Mouse (Mus musculus) megakaryocyte progenitor cell, adult 5-6 weeks (primary cell): ENCODE measurements around the gene Zfp324. TPM values are rescaled to one million over a fixed set of nuclear protein-coding genes. Genes with fewer than 3 reads are reported as not detected.

Experiments used
- ATAC-seq: replicated peaks from 2 replicates; pipeline ENCODE4 v1.8.0; 2016; ENCODE audit warnings: mild to moderate bottlenecking, moderate TSS enrichment, inconsistent platforms; ENCODE audit not compliant: poor library complexity
- total RNA-seq, 2 experiments: library from RNA; stranded (forward) in 1 of 2; stranded (reverse) in 1 of 2; fragments of 157-497, 149-512 nt in 1 of 2; fragments of 200-1000 nt in 1 of 2; gene quantifications; 2 replicates each; pipeline versions ENCODE4 v1.2.3 to v1.2.4; 2015 to 2017

The Zfp324 gene
- total RNA-seq, 2 experiments from 2014 or later = 3.9 to 8.5 TPM

DNA sequence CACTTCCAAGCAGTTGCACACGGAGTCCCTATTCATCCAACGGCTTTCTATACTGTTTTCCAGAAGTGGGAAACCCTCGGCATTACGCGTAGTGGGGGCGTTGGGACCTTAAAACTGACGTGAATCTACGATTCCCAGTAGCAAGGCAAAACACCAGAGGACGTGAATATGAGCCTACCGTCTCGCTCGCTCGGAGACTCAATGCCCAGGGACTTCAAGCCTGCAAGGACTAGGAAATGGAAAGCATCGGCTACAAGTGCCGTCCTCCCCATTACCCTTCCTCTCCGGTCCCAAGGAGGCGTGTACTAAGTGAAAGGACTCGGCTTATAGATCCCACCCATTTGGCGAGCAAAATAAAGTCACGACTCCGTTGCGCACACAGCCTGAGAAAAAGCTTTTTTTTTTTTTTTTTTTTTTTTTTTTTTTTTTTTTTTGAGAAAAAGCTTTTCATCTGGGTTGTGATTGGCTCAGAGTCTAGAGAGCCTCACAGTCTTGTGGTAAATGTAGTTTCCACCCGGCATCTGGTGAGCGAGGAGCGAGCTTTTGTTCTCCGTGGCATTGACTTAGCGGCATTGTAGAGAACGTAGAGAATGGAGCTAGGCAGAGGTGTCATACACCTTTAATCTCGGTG is 4.0 kb upstream of the Zfp324 start:
- ATAC-seq = peak; percentile 66

DNA sequence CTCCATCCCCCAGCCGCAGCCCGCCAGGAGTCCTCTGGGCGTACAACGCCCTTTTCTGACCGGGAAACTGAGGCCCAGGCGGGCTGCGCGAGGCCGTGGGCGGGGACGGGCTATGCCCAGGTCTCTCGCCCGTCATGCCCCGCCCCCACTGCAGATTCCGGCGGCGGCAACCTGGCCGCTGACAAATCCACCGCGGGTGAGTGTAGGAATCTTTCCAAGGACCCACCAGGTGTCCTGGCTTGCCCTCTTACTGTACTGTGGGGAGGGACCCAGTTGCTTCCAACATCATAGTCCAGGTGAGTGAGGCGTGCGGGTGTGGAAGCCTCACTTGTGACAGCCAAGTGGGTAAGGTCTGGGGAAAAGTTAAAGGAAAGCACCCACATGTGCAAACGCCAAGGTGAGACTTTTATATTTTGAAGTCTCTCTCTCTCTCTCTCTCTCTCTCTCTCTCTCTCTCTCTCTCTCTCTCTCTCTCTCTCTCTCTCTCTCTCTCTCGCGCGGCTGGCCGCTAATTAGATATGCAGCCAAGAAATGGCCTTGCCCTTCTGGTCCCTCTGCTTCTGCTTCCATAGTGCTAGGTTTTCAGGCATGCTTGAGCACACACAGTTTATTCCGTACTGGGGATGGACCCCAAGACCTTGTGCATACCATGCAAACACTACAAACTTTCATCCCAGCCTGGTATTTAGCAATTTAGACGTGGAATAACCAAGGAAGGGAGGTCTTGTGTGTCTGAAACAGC is 637 bp downstream of the Zfp324 start:
- ATAC-seq = peak; percentile 40

DNA sequence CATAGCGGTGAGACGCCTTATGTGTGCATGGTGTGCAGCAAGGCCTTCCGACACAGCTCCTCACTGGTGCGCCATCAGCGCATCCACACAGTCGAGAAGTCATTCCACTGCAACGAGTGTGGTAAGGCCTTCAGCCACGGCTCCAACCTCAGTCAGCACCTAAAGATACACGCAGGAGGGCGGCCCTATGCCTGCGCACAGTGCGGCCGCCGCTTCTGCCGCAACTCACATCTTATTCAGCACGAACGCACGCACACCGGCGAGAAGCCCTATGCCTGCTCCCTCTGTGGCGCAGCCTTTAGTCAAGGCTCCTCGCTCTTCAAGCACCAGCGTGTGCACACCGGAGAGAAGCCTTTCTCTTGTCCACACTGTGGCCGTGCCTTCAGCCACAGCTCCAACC is 5.3 kb downstream of the Zfp324 start:
- ATAC-seq = no peak

DNA sequence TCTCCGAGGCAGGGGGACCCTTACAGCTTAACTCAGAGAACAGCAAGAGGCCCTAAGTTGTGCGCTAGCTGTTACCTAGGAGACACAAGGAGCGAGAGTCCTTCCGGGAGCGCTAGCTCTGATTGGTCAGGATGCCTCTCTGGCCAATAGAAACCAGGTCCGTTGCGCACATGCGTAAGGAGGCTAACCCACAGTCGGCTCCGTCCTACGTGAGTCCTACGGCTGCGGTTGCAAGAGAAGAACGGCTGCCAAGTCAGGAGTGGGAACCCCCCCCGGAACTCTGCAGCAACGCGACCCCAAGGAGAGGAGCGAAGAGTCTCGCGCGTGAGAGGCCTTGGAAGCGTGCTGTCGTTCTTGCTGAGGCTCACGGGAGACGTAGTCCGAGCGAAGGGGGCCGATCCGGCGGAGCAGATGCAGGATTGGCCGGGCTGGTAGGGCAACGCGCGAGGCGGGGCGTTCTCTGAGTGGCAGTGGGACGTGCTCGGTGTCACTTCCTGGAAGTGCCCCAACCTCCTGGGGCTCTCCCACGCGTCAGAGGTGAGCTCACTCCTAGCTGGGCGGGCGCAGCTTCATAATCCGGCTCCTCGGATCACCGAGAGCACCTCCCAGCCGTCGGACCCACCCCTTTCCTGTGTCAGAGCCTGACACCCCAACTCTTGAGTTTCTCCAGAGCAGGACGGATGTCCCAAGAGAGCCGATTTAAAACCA is 12.2 kb downstream of the Zfp324 start, which contains the start of gene Zfp446:
Gene Zfp446, plus strand, starts transcription at position 167 of the 708 bp plus-strand sequence.
- peak; percentile 92 for ATAC-seq

DNA sequence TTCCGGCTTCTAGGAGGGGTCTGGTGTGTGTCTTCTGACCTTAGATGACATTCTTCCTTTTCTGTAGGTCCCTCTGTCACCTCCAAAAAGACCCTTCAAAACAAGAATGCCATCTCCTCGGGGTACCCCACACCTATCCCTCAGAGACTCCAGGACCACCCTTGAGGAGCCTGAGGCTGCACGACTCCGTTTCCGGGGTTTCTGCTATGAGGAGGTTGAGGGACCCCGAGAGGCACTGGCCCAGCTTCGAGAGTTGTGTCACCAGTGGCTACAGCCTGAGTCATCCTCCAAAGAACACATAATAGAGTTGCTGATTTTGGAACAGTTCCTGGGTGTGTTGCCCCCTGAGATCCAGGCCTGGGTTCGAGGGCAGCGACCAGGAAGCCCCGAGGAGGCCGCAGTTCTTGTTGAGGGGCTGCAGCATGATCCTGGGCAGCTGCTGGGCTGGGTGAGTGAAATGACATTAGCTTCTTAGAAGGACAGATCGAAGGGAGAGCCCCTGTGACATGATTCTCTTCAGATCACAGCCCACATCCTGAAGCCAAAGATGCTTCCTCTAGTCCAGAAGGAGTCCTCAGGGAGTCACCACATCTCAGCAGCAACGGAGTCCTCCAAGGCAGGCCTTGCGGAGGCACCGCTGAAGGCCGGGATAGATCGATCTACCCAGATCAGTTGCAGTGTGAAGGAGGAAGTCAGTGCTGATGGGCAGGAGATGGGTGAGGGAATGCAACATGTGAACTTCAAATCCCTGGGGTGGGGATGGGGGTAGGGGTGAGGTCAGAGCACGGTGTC is 13.5 kb downstream of the Zfp324 start:
- ATAC-seq = no peak

DNA sequence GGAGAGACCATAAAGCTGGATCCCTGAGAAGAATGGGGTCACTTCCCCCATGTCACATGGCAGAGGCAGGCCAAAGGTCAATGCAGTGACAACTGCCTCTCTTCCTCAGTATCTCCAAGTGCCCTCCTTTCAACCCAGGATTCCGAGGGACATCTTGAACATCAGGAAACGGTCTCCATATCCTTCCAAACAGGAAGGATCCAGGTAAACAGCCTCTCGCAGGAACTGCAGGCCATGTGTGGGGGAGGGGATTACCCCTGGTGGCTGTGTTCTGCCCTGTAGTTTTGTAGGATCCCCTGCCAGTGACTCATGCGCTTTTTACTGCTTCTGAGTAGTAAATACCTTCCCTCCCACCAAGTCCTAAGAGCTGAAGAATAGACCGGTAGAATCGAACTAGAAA is 14.1 kb downstream of the Zfp324 start:
- no peak for ATAC-seq

DNA sequence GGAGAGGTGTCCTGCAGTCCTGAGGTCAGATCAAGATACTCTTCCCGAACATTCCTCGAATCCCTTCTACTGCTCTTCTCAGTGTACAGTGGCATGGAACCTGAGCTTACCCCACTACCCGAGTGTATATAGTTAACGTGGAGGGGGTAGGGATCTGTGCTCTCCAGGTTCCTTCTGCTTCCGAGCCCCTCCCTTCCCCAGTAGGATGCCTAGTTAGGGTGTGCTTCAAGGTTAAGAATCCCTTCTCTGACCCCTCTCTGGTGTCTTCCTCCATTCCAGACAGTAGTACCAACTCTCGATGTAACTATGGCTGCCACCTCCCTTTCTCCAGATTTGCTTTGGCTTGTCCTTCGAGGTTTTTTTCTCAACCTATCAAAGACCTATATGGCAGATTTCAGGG is 14.7 kb downstream of the Zfp324 start:
- ATAC-seq = no peak

DNA sequence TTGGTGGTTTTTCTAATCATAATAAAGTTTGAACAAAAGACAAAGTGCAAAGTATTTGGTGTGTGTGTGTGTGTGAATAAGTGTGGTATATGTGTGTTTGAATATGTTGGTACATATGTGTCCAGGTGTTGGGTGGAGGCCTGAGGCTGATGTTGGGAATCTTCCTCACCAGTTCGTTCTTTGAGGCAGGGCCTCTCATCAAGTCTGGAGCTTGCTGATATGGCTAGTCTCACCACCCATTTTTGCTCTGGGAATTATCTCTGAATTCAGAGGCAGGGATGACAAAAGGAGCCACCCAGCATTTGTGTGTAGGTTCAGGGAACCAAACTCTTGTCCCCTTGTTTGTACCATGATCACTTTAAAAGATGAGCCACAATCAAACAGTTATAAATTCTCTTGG is 20.1 kb downstream of the Zfp324 start:
- peak; percentile 24; the same call in 1 of the 2 replicates for ATAC-seq

DNA sequence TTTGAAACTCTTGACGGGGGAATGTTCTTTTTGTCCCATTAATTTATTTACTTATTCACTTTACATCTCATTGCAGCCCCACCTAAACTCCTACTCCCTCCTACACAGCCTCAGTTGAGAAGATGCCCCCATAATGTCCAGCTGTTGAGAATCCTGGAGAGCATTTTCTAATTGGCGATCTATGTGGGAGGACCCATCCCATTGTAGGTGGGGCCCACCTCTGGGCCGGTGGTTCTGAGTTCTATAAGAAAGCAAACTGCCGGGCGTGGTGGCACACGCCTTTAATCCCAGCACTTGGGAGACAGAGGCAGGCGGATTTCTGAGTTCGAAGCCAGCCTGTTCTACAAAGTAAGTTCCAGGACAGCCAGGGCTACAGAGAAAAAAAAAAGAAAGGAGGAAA is 21.3 kb downstream of the Zfp324 start:
- ATAC-seq = no peak

DNA sequence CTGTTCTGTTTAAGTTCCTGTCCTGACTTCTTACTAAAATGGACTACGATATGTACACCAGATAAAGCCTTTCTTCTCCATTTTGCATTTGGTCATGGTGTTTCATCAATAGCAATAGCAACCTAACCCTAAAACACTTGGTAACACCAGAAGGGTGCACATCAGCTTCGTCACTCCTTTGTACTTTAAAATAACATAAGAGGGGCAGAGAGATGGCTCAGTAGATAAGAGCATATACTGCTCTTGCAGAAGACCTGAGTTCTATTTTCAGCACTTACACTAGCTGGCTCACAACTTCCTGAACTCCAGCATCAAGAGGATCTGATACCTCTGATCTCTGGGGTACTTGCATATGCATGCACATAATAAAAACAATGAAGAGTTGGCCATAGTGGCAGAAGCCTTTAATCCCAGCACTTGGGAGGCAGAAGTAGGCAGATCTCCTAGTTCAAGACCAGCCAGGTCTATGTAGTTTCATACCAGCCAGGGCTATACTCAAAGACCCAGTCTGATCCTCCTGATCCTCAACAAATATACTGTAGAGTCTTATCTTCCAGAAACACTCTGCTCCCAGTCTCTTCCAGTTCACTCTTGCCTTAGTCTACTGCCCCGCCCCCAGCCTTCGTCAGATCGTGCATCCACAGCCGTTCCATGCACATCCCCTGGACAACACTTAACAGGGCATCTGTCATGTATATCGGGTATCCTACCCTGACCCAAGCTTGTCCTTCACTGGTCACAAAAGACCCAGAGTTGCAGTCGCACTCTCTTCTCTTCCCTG is 22.0 kb downstream of the Zfp324 start:
- ATAC-seq = peak; percentile 24; the same call in 1 of the 2 replicates

DNA sequence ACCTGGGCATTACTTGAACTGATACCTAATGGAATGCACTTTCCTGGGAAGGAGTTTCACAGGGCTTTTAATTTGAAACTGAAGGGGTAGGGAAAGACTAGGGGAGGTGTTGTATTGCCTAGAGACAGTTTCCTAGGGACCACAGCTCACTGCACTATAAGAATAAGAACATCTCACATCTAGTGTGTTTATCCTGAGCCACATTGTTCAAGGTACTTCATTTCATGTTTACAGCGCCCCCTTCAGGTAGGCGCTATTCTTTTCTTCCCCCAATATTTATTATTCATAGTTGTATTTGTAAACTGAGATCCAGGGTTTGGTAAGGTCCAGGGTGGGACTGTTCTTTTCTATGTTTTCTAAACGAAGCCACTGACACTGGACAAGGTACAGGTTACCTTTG is 26.6 kb downstream of the Zfp324 start:
- peak; percentile 77 for ATAC-seq

DNA sequence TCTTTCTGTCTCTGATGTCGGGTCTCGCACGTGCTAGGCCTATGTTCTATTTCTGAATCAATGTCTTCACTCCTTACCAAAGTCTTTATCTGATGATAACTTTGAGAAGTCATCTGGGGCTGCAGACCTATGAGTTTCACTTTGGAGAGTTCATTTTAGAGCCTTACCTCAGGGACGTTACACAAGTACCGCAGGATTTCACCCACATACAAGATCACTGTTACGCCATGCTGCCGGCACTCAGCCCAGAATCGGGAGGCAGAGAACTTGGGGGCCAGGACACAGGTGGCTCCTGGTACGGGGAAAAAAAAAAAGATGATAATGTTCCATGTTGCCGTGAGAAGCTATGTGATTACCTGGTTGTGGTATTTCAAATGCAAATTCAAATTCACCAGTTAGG is 27.5 kb downstream of the Zfp324 start:
- ATAC-seq = no peak

DNA sequence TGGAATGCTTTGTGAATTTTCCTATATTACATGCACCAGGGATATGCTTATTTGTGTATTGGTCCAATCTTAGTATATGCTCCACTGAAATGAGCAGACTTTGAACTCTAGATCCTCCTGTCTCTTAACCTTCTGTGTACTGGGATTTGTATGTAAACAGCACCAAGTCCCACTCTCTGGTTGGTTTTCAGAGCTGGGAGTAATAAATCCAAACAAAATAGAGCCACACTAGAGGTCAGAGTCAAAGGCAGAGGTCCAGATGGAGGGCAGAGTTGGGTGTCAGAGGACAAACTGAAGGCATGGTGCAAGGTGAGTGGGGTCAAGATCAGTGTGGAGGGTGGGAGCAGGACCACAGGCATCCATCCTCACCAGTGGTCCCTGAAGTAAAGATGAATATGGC is 30.2 kb downstream of the Zfp324 start:
- no peak for ATAC-seq

DNA sequence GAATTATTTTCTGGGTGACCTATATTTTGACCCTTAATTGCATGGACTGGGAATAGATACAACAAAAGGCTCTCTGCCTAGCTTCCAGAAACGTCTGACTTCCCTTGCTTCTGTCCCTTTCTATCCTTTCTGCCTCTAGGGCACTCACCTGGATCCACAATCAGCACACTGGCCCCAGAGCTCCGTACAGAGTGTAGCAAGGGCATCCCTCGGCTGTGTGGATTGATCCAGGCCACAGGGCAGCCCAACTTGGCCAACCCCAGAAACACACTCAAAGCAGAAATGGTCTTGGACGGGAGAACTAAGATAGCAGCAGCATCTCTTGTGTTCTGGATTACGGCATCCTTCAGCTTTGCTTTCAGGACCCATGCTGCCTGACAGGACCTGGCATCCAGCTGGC is 31.6 kb downstream of the Zfp324 start:
- no peak for ATAC-seq

DNA sequence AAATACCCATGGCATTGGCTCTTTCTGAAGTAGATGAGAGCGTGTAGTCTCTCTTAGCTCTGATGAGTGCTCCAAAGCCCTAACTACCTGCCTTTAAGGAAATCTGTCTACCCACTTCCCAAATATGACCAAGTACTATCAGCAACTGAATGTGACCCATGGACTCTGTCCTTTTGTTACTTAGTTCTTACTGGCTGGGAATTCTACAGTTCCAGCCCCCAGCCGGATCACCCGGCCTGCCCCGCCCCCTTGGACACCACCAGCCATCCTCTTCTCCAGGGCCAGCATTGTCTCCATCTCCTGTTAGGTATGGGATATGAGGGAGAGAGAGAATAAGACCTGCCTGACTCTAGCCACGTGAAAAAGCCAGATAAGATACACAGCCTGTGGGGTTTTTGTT is 32.4 kb downstream of the Zfp324 start, which contains the start of gene Slc27a5:
Gene Slc27a5, minus strand, starts transcription at position 140 of the 400 bp plus-strand sequence.
- ATAC-seq = no peak

DNA sequence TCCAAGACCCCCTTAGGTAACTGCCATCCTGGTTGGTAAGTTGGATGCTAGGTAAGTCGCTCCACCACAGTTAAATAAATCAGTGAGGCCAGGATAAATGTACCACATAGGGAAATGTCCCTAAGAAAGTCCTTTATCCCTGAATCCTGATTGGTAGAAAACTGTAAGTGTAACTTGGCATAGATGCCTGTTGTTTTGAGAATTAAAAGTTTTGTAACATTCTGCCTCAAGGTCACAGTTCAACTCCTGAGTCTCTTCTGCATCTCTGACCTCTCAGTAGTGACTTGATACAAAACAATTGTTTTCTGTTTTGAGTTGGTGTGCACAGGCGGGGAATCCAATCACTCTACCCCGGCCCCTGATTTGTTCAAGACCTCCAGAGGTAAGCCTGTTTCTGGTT is 33.2 kb downstream of the Zfp324 start, which contains the start of gene Trim28:
Gene Trim28, plus strand, starts transcription at position 264 of the 400 bp plus-strand sequence.
- no peak for ATAC-seq

DNA sequence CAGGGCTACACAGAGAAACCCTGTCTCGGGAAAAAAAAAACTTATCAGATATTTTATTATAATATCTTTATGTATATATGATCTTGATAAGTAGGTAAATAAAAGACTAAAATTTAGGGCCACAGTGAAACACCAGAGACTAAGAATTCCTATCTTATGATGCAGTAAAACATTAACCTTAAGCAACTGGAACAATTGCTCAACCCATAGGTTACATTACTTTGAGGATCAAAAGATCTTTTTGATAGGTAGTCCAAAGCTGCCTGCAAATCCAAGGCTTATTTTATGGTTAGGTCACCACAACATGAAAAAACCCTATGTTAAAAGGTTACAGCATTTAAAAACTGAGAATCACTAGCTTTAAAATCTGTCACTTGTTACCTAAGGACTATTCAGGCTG is 35.9 kb downstream of the Zfp324 start:
- ATAC-seq = no peak

DNA sequence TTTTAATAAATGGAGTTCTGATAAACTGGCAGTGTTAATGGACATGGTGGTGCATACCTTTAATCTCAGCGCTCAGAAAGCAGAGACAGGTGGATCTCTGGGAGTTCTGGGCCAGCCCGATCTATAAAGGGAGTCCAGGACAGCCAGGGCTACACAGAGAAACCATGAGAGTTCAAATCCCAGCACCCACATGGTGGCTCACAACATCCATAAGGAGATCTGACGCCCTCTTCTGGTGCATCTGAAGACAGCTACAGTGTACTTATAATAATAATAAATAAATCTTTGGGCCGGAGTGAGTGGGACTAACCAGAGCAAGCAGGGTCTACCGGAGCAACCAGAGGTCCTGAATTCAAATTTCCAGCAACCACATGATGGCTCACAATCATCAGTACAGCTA is 37.7 kb downstream of the Zfp324 start:
- ATAC-seq = no peak

DNA sequence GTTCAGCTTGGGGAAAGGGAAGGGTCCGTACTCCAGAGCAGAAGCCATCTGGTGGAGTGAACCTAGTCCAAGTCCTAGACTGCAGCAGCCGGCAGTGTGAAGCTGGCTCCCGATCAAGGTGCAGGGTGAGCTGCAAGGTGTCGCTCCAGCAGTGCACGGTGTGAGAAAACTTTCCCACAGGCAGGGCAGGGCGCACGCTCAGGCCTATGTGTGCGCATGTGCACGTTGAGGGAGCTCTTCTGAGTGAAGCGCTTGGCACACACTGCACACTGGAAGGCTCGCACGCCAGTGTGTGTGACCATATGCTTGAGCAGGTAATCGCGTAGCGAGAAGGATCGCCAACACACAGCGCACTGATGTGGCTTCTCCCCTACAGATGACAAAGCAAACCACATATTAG is 40.4 kb downstream of the Zfp324 start:
- no peak for ATAC-seq

DNA sequence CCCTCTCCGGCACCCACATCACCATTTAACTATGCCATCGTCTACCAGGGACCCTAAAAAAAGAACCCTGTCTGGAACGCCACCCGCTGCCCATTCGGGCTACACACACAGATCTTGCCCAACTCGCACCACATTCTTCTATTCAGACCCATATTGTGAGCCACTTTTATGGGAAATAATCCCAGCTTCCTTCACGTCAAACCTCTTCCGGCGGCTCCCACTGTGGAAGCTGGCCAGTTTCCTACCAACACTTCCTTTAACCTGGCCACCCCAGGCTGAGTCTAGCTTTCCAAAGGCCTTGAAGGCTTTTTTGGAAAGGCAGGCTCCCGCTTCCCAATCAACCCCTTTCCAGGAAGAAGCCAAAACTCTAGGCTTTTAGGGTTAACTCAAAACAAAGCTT is 40.9 kb downstream of the Zfp324 start:
- no peak for ATAC-seq
